Mouse (Mus musculus): ENCODE data around the gene Klc4.

DNA sequence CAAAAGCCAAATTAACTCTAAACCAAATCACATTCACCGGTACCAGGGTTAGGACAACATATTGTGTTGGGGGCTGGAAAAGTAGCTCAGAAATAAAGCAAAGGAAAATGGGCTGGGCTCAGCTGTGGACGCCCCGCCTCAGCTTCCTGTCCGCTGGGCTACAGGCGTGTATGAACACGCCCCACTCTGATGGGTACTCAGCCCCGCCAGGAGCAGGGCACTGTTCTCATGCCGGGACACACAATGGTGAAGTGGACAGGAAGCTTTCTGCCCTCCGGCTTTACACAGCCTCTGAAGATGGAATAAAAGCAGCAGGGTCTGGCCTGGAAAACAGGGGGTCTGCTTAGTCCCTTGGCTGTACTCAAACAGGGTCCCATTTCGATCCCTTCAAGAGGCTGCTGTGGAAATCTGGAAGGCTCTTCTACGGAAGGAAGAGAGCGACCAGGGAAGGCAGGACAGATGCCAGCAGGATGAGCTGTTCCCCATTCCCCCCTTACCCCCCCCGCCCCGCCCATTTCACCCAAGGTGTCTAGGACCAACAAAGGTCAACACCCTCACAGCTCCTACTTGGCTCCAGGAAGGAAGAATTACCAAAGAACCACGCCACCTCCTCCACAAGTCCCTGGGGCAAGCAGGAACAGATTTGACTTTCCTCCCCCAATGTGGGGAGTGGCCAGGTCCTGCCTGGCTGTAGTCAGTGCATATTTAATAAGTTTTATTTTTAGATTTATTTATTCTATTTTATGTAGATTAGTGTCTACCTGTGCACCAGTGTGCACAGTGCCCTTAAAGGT is 35.9 kb downstream of the Klc4 start:
- no peak for TF ChIP-seq CTCF (conservative IDR thresholded peaks at IDR 0.05; ENCODE audit: insufficient read depth, insufficient read length, low read depth, low read length)
- peak; percentile 34 for TF ChIP-seq POLR2A (IDR thresholded peaks at IDR 0.05; ENCODE audit: low read depth, low read length)

Measured in kidney, adult 2 months (tissue).